Mouse (Mus musculus) cerebellum, adult 11 months (tissue): ENCODE results near the gene Gm10272.
"Not testable (repeated sequence)": the region's sequence is repeated elsewhere in the genome, so short reads cannot be mapped to it uniquely, and the experiment has no call there.

ENCODE experiments used
- DNase-seq: peaks from one replicate; pipeline ENCODE4 v3.0.0; 2022

Gm10272 gene

GRCm38 (mm10) chr10:77729241-77729640 is 22.8 kb downstream of the Gm10272 start:
- no peak for DNase-seq

- DNase-seq = no peak
These were observed 29.5 kb downstream of the Gm10272 start for GRCm38 (mm10) chr10:77735928-77736327.

DNA sequence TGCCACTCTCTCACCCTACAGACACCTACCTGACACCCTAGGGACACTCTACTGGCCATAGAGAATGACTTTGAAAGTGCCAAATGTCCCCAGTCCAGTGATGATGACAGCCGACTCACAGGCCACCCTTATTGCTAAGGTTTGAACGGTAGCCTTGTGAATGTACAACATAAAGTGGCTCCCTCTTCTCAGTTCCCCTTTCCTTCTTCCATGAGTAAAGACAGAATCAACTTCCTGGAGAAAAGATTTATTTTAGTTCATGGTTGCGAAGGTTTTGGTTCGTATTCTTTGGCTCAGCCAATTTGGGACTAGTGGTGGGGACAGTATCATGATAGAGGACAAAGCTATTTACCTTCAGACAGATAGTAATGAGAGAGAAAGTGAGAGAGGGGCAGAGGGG is 32.5 kb downstream of the Gm10272 start:
- no peak for DNase-seq

GRCm38 (mm10) chr10:77741924-77742688 is 35.7 kb downstream of the Gm10272 start, which contains the start of gene Gm18596:
Gene Gm18596, minus strand, starts transcription at chr10:77742638.
- DNase-seq = not testable (repeated sequence)

GRCm38 (mm10) chr10:77750686-77751085 is 44.3 kb downstream of the Gm10272 start:
- peak; percentile 12 for DNase-seq

- not testable (repeated sequence) for DNase-seq
These were observed 44.8 kb downstream of the Gm10272 start, which contains the start of gene Gm9736 for GRCm38 (mm10) chr10:77751254-77751653. Gene Gm9736, minus strand, starts transcription at chr10:77751354.

GRCm38 (mm10) chr10:77752312-77752711 is 45.9 kb downstream of the Gm10272 start:
- not testable (repeated sequence) for DNase-seq

- DNase-seq = no peak
These were observed 47.0 kb downstream of the Gm10272 start for GRCm38 (mm10) chr10:77753448-77753847.
